Mouse (Mus musculus): Measurements from ENCODE around the gene S1pr3.

Gene S1pr3

DNA sequence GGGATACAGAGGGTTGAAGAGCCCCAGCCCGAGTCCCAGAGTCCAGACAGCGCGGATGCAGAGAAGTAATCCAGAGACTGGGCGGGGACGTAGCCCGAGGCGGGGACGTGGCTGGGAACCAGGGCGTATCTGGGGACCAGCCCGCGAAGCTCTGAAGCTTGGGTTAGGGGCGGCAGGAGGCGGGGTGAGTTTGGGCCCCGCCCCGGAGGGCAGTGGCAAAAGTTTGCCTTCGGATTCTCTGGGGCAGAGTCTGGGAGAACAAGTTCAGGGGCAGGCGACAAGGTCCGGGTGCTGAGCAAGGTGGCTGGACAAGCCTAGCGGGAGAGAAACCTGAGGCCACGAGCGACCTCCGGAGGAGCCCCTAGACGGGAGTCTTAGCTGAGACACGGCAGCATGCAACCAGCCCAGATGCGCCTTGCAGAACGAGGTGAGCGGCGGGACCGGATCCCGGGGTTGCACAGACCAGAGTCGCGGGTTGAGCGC lies at the start of gene S1pr3:
TSS of gene S1pr3 (plus strand) at position 121 of the 483 bp plus-strand sequence.
- peak; percentile 87 for DNase-seq

DNA sequence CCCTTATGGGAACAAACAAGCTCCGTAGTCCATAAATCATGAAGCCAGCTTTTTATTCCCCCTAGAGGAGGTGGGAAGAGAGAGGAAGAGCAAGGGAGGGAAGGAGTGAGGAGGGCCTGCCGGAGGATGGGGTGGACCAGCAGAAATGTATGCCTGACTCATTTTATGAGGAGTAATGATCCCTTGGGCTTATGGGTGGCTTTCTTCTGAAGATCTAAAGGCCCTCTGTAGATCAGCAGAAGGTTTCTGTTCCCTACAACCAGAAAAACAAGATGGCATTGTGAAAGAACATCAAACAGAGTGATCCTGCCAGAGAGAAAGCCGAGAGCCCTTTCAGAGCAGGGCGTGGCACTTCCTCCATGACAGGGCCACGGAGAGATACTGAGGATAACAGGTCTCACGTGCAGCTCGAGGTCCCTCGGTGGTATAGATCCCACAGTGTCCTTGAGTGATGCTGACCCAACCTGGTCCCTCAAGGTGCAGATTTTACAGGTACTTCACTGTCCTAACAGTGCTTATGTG lies 47.9 kb upstream of the S1pr3 start:
- no peak for DNase-seq

DNA sequence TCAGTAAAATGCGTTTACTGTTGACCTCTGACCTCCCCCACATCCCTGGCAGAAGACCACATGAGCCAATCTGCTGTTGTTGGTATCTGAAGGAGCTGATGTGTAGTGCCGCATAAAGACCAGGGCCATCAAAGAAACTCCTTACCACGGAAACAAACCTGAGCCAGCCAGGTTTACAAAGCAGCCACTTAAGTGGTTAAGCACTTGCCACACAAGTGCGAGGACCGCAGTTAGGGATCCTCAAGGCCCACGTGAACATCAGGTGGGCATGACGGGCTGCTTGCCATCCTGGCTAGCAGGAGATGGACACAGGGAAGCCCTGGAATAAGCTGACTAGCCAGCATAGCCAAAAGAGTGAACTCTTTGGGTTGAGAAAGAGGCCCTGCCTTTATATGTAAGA lies 45.0 kb upstream of the S1pr3 start:
- no peak for DNase-seq

- DNase-seq, result no peak
Observed at GRCm38 (mm10) chr13:51363985-51364384, 44.5 kb upstream of the S1pr3 start.

- no peak for DNase-seq
Observed at GRCm38 (mm10) chr13:51365191-51365590, 43.2 kb upstream of the S1pr3 start.

DNA sequence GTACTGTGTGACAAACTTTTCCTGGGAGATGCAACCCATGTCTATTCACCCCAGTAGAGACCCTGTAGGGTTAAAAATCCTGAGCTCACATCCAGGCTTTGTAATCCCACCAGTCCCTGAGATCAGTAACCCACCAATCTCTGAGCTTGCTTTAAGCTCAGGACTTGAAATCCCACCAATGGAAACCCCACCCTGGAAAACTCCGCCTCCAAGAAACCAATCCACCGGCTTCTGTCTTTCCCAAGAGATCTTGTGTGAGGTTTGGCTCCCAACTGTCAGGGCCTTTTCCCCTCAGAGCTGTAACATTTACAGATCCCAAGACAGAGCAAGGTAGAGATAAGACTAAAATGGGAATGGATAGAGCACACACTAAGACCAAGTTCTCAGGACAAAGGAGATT lies 40.1 kb upstream of the S1pr3 start:
- DNase-seq, result peak; percentile 26

GRCm38 (mm10) chr13:51369354-51369753 lies 39.1 kb upstream of the S1pr3 start:
- DNase-seq, result no peak

GRCm38 (mm10) chr13:51373086-51373485 lies 35.4 kb upstream of the S1pr3 start:
- no peak for DNase-seq

DNA sequence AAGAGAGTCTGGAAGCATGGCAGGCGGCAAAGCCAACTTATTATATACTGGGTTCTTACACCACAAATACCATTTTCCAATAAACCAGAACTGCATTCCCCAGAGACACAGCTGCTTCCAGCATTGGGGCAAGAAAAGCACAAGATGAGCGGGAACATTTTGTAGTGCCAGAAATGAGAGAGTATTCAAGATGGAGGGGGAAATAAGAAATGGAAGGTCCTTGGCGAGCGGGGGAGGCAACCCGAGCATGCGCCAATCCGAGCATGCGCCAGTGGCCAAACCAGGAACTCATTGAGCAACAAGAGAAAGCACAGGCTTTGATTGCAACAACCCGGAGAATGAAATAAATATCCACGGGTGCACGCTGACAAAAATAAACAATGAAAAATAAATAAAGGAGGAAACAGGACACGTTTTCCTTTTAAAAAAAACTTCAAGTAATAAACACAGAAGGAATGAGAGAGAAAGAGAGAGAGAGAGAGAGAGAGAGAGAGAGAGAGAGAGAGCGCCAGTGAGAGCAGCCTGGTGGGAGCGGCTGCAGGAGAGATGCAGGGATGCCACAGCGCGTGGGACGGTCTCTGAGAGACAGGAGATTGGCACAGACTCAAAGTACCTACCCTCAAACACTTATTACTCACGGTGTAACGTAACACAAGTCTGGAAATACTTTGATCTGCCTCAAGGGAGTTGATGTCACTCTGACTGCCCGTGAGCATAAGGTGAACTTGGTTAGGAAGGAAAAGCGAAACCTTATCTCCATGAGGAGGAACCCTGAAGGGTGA lies 34.2 kb upstream of the S1pr3 start:
- DNase-seq, result no peak

GRCm38 (mm10) chr13:51378126-51378525 lies 30.3 kb upstream of the S1pr3 start:
- peak; percentile 77 for DNase-seq

- peak; percentile 17 for DNase-seq
Observed at GRCm38 (mm10) chr13:51379596-51379995, 28.8 kb upstream of the S1pr3 start.

DNA sequence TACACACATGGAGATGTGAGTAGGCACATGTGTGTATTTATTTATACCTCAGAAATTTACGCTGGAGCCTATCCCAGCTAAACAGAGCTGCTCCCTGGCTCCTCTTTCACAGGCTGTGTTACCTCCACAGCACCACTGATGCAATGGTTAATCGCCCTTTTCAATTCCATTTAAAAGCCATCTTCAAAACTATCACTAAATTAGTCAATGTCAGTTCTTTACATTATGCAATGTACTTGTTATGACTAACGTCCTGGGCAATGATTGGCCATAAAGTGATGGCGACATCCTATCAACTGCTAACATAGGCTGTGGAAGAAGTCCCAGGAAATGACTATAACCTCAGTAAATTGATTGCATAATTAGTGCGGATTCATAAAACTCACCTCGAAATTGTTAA lies 26.9 kb upstream of the S1pr3 start:
- no peak for DNase-seq

DNA sequence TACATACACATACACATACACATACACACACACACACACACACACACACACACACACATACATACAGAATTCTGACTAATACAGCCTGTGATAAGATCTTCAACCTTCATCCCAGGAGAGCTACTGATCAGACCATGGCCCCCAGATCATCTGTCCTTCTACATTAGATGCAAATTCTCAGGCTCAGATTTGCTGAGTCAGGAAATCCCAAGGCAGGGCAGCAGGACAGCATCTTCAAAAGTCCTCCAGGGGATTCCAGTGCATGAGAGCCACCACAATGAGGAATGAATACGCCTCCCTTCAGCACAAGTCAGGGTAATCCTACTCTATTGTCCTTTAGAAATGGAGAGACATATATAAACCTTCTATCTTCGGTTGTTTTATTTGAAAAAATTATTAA lies 23.5 kb upstream of the S1pr3 start:
- no peak for DNase-seq

GRCm38 (mm10) chr13:51387908-51388307 lies 20.5 kb upstream of the S1pr3 start:
- no peak for DNase-seq

DNA sequence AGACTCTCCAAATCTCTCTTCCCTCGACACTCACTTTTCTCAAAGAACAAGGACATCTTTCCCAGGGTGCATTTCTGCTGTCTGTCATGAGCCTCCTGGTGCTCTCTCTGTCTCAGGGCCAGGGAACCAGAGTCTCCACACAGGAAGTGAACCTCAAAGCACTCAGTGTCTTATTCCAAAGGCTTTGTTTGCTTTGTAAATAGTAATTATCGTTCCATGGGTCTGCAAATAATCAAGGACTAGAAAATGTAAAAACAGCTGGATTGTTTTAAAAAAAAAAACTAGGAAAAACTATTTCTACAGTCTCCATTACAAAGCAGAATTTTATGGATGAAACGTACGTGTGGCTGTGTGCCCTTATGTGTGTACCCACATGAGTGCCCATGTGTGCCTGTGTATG lies 18.0 kb upstream of the S1pr3 start:
- DNase-seq, result no peak

DNA sequence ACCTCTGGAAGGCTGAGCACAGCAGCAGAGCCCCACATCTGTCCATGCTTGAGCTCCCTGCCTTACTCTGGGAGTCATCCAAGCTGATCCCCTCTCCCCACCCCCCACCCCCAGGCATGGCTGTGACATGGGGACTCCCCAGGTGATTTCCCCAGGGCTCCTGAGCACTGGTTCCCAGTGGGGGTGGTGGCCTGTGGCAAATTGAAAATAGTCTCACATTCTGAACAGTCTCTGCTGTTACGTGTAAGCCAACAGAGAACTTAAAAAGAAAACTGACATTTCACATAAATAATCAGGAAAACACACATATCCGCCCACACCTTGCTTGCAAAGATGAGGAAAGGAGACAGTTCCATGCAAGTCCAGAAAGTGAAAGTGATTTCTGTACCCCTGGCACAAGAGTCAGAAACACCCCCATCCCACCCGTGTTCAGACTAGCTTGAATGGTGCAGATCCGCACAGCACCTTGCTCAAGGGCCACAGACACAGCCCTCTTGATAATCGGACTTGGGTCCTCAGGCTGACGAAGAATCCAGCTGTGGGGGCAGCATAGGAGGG lies 17.0 kb upstream of the S1pr3 start:
- DNase-seq, result no peak

- no peak for DNase-seq
Observed at GRCm38 (mm10) chr13:51392256-51392655, 16.2 kb upstream of the S1pr3 start.

DNA sequence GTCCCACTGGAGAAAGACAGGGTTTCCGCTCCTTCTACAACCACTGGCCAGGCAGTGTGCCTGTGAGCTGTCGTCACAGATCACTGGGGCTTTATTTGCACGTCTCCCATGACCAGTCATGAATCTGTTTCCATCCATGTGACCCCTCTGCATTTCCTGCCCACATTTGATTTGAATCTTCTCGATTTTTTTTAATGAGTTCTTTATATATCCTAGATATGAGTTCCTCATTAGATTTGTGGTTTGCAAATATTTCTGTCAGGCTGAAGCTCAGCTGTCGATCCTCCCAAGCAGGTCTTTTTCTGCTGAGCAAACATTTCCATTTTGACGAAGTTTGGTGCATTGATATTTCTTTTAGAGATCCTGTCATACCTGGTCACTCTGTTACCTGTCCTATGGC lies 10.6 kb upstream of the S1pr3 start:
- no peak for DNase-seq

DNA sequence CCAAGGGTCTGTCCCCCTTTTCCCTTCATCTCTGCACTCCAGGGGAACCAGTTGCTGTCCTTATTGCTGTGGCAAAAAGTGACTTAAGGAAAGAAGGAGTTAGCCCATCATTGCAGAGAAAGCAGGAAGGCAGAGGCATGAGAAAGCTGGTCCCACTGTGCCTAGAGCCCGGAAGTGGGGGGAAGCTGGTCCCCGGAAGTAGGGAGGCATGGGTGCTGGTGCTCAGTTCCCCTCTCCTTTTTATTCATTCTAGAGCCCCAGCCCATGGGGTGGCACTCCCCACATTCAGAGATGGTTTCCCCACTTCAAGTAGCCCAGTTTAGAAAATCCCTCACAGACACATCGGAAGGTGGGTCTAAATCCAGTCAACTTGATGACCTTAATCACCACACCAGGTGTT lies 8.9 kb upstream of the S1pr3 start:
- DNase-seq, result no peak

GRCm38 (mm10) chr13:51400186-51400719 lies 8.2 kb upstream of the S1pr3 start:
- no peak for DNase-seq

- DNase-seq, result peak; percentile 72
Observed at GRCm38 (mm10) chr13:51400736-51401501, 7.5 kb upstream of the S1pr3 start.

DNA sequence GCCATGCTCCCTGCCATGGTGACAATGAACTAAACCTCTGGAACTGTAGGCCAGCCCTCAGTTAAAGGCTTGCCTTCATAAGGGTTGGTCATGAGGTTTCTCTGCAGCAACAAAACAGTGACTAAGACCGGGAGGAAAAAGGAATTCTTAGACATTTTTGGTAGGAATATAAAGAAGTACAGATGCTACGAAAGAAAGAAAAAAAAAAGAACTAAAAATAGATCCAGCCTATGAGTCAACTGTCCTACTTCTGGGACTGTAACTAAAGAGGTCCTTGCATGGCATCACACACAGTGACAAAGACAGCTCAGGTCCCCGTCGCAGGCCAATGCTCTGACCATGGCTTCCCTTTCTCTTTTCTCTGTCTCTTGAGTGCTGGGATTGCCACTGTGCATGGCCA lies 3.9 kb upstream of the S1pr3 start:
- DNase-seq, result no peak

- no peak for DNase-seq
Observed at GRCm38 (mm10) chr13:51405731-51406320, 2.6 kb upstream of the S1pr3 start.

Measured in retina, postnatal 1 day (tissue).